20 mouse cellular contexts compared by ENCODE assay signal in genomic region chr11:66872773-66873470, GRCm38 (mm10). TPM values are rescaled to one million over a fixed set of nuclear protein-coding genes. Genes with fewer than 3 reads are reported as not detected.
"Had no signal": no experiment of that assay in that cellular context is flagged by ENCODE, and none has a peak within 500 bp of the region (broad histone marks: within the 10 kb centered on the region; RNA-seq: fewer than 3 reads in every experiment).

No protein-coding gene starts in this region.

- H3K9ac ChIP-seq: neural tube, embryonic 13.5 days; neural tube, embryonic 15.5 days; stomach, embryonic 15.5 days had no signal

- H3K4me2 ChIP-seq: neural tube, embryonic 13.5 days; neural tube, embryonic 15.5 days; stomach, embryonic 15.5 days had no signal

- H3K4me3 ChIP-seq: neural tube, embryonic 13.5 days; neural tube, embryonic 15.5 days; stomach, embryonic 15.5 days had no signal

- H3K36me3 ChIP-seq: neural tube, embryonic 13.5 days; neural tube, embryonic 15.5 days; stomach, embryonic 15.5 days had no signal

- H3K9me3 ChIP-seq: neural tube, embryonic 13.5 days; neural tube, embryonic 15.5 days; stomach, embryonic 15.5 days had no signal

- H3K4me1 ChIP-seq: neural tube, embryonic 13.5 days; stomach, embryonic 15.5 days had no signal

- H3K27me3 ChIP-seq: neural tube, embryonic 13.5 days; neural tube, embryonic 15.5 days; stomach, embryonic 15.5 days had no signal

- H3K27ac ChIP-seq: neural tube, embryonic 13.5 days; neural tube, embryonic 15.5 days; stomach, embryonic 15.5 days; stomach, postnatal 0 days had no signal

- DNase-seq: retina, postnatal 1 day; right cerebral cortex, adult 18-20 months; right cerebral cortex, postnatal 14 days; right cerebral cortex, postnatal 25 days; right cerebral cortex, postnatal 4 days; spleen, adult 18-20 months; thymus, adult 18-20 months; thymus, adult 2 months; thymus, postnatal 14 days; thymus, postnatal 25 days; thymus, postnatal 36 days; thymus, postnatal 4 days had no signal

RNA-seq across cellular contexts. Expression of gene Pirt, which starts 38.9 kb away (rescaled TPM):
- total RNA-seq: neutrophil, adult 5-6 weeks had no signal
- polyA plus RNA-seq: spleen, adult 2 months; testis, adult 2 months; thymus, postnatal 0 days had no signal
